Mouse (Mus musculus) brain, embryonic 18.5 days (tissue): Measurements from ENCODE around the gene Hexim1.

Experiments used
- DNase-seq: peaks from one replicate; pipeline ENCODE4 v3.0.0-alpha.2; 2012; ENCODE audit warnings: low read depth, low spot score

Hexim1 gene

DNA sequence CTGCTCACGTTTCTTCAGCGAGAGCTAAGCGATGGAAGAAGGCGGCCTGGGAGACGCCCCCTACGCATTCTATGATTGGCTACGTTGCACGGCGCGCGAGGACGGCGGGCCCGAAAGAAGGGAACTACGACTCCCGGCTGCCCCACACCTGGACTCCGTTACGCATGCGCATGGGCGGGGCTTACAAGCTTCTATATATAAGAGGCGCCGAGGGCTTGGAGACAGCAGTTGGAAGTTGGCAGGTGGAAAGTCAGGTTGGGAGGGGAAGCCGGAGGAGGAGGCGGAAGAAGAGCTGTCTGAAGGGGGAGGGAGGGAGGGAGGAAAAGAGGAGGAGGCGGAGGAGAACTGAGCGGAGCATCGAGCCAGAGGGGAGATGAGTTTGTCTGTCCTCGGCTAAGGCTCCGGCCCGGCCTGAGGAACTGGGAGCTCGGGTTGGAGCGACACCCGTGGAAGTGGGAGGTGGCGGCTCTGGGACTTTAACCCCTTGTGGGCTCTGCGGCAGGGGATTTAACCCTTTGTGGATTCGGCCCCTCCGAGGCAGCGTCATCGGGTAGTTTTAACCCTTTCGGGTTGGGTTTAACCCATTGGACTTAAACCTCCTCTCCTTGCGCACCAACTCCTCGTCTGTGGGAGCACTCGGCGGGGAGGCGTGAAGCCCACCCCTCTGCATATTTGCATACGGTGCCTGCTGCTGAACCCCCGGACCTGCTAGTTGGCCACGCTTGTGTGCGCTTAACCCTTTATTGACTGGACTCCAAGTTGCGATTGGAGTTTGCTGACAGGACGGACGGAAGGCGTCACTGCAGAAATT is at the start of gene Hexim1:
TSS of gene Hexim1 (plus strand) at position 224 of the 811 bp plus-strand sequence.
- peak; percentile 100 for DNase-seq

DNA sequence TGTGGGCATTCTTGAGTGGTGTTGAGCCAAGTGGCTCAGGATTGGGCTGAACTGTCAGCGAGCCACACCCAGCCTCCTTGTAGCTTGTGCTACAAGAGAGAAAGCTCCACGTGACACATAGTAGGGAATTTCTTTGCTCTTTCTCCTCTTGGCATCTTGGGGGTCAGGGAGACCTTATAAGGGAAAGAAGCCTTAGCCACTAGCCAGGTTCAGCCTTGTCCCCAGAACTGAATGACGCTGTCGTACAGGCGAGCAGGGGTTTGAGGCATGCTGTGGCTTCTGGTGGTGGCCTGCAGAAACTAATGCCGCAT is 49.0 kb upstream of the Hexim1 start:
- DNase-seq: no peak

DNA sequence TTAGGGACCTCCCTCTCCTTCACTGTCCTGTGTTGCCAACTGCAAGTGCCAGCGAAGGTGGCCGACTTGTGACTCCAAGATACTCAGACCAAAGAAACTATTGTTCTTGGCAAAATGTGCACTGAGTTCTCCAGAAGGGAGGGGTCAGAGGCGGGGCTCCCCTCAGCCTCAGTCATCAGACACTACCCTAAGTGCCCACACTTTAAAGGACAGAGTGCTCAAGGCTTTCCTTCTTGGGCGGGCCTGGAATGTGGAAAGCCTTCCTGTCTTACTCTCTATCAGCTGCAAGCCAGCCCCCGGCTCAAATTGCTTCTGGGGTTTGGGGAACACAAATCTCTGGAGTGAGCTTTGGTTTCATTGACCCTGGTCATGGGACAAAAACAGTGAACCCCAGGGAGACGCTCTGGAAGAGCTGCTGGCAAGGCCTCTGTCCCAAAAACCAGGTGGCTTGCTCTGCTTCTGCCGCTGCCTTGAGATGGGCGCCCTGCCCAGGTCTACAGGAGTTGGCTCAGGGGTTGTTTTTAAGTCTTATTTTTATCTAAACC is 48.5 kb upstream of the Hexim1 start:
- no peak for DNase-seq

DNA sequence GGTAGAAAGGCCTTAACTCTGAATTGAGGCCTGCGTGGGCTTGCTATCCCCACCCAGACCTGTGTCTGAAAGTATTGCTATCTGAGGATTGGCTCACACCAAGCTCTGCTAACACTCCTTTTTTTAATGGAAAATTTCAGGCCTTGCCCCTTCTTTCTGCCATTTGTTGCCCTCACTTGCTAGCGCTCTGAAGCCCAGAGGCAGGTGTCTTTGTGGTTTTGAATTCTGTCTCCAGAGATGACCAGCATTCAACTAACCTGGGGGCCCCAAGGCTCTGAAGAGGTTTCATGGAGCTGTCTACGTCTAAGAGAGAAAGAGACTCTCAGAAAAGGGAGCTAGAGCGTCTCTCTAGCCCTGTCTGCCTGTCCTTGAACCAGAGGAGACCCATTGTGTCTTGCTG is 47.8 kb upstream of the Hexim1 start:
- DNase-seq: no peak

DNA sequence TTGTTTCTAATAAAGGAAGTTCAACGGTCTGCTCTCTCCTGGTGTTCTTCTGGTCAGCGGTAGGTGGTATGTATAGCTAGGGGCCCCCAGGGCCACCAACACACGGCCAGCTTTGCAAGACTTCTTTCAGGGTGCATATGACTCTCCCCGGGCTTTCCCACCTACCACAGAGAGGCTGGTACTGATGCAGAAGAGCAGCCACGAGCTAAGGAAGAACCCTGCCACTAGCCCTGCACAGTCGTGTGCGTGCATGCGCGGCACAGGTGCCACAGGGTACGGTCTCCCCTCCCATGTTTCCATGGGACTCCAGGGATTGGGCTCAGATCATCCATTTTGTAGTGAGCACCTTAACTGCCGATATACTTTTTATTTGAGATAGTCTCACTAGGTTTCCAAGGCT is 47.1 kb upstream of the Hexim1 start:
- no peak for DNase-seq

DNA sequence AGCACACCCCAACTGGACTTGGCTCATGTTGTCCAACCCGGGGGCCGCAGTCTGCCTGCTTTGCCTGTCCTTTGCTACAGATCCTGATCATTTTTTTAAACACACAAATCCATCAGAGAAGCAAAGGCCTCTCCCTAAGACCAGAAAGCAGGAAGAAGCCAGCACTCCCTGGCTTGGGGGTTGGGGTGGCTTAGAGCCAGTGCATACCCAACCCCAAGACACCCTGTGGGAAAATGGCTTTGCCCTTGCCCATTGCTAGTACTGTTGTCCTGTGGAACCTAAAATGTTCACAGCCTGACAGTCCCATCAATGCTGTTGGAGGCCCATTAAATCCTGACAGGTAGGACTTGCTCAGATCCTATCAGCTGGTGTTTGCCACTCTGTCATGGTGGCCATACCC is 46.3 kb upstream of the Hexim1 start:
- no peak for DNase-seq

DNA sequence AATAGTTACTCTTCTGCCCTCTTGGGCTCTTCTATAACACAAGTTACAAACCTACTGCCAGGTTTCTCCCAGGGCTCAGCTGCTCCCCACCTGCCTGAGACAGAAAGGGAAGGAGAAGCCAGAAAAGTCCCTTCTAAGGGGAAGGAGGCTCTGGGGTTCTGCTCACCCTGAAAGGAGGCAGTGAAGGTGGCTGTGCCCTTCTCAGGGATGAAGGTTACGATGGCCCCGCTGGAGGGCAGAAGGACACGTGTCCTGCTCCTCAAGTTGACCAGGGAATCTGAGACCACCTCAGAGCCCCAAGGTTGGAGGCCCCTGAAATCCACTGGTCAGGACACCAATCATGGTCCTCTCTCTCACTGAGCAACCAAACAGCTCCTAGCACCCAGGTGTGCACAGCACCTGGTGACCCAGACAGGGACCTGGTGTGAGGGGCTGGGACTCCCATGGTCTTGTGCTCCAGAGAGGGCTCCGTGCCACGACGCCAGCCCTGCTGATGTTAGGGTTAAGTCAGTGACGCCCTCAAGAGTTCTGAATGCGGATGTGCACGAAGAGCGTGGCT is 45.6 kb upstream of the Hexim1 start:
- DNase-seq: no peak

DNA sequence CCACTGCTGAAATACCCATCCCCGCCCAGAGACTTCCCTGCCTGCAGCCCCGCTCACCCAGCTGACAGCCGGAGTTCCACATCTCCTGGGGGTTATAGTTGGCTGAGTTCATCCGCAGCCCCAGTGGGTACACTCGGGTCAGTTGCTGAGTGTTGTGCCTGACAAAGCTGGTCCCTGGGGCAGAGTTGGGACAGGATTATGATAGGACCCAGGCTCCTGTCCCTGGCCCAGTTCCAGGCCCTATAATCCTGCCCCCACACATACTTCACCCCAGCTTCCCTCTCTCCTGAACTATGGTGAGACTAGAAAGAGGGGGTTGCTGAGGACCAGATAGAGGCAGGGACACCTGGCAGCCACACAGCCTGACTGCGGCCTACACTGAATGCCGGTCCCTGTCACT is 42.4 kb upstream of the Hexim1 start:
- no peak for DNase-seq

DNA sequence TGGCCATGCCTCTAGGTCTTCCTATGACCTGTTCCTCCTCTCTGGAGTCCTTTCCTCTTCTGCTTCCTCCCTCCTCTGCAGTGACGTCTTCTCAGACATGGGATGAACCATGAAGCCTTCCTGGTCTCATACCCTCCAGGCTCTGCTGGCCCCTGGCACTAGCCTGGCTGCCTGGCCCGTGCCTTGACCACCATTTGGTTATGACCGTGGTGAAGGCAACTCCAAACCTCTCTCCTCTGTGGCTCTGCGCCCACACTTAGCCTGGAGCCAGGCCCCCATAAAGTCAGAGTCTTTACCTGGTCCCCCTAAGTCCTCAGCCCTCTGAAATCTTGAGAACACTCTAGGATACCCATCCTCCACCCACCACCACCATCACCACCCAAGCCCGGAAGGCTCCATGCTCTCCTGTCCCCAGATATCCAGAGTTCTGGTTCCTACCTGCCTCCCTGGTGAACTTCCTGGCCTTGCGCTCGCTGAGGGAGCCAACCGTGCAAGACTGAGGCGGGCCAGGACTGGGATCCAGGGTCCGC is 41.8 kb upstream of the Hexim1 start:
- no peak for DNase-seq

DNA sequence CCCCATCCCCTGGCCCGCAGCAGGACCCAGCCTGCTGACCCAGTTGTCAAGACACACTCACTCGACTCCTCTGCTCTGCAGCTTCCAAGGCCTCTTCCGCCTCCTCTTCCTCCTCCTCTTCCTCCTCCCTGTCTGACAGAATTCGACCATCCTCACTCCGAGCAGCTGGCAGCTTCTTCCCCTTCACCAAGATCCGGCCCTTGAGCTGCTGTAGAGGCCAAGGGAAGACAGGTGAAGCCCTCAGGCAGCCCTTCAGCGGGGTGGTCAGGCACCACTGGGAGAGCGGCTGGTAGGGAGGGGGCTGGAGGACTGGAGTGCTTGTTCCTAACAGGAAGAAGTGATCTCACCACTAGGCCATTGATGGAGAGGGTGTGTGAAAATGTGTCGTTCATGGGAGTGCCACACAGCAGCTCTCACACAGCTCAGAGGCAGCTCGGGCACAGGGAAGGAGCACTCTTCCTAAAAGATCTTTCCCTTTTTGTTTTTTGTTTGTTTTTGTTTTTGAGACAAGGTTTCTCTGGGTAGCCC is 41.2 kb upstream of the Hexim1 start:
- no peak for DNase-seq

DNA sequence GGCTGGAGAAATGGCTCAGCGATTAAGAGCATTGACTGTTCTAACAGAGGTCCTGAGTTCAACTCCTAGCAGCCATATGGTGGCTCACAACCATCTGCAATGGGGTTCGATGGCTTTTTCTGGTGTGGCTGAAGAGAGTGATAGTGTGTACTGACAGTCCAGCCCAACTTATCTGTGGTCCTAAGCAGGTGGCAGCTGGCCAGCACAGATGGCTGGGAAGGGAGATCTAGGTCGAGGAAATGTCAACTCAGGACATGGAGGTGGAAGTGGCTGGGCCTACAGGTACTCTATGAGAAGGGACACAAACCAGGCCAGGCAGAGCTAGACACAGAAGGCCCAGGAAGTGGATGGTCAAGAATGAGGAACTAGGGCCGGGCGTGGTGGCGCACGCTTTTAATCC is 40.0 kb upstream of the Hexim1 start:
- no peak for DNase-seq

DNA sequence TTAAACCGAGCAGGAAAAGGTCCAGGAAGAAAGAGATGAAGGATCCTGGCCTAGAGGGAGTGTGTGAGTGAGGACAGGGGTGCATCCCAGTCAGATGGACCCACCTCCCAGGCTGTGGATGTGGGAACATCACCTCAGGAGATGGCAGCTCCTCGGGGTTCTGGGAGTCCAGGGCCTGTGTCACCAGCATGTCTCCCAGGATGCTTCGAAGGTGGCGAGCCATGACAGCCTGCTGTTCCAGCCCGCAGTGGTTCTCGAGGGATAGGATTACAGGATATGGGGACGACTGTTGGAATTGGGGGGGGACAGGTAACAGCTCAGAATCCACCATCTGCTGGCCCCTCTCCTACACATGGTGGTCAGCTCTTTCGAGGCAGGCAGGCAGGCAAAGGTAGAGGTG is 39.5 kb upstream of the Hexim1 start:
- DNase-seq: no peak

DNA sequence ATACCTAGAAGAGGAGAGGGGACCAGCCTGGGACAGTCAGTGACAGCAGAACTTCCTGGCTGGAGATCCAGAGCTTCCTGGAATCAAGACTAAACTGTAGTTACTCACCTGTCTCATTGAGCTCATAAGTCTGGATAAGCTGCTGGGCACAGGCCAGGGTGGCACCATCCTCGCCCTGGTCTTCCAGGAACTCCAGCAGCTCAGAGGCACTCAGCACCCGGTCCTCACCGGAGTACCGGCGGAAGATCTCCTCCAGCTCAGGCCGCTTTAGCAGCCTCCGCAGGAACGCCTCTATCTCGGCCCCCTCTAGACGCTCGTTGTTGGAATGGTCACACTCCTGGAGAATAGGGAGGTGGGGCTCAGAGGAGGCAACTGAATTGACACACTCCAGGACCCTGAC is 37.9 kb upstream of the Hexim1 start:
- DNase-seq: no peak

DNA sequence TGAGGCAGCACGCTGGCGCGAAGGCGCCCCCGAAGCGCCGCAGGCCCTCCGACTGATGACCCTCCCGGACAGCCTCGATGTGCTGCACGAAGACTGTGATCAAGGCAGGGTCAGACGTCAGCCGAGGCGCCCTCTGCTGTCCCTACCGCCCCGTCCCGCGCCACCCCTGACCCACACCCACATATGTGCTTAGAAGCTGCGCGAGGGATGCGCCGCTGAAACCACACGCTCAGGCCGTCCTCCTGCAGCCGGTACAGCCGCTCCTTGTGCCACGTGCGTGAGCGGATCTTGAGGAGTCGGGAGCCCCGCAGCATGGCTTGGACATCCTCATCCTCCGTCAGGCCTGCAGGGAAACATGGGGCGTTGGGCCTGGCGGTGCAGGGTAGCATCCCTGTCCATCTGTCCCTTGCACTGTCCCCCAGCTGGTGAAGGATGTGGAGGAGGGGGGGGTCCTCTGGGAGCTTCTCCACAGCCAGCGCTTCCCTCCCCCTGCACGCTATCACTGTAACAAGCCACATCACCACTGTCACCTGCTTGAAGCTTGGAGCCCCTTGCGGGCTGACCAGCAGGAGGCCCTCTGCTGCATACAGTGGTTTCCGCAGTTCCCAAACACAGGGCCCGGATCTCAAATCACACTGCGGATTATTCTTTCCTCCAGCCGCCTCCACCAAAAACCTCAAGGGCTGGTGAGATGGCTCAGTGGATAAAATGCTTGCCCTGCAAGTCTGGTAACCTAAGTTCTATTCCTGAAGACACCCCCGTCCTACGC is 35.5 kb upstream of the Hexim1 start:
- DNase-seq: no peak

DNA sequence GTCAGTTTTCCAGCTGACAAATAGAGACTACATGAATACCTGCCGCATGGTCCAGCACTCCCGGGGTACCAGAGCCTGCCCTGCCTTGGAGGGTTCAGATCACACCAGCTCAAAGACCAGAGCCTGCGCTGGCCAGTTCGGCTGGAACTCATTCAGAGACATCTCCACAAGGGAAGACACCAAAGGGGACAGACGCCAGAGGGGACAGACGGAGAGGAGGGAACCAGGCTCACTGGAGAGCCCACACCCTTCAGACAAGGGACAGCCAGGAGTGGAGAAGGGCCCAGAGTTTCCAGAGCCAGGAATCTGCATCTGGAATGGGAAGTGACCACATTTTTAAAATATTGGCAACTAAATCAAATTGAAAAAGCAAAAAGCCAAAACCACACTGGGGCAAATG is 34.4 kb upstream of the Hexim1 start:
- DNase-seq: no peak

DNA sequence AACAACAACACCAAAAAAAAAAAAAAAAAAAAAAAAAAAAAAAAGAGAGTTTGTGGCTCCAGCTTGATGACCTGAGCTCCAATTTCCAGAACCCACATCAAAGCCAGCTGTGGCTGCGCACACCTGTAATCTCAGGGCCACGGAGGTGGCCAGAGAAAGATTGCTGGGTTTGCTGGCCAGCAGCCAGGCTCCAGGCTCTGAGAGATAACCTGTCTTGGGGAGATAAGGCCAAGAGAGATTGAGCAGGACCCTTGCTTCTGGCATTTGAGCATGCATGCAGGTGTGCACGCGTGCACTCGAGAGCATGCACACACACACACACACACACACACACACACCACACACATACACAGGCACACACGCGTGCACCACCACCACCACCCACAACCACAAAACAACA is 22.7 kb upstream of the Hexim1 start:
- no peak for DNase-seq

DNA sequence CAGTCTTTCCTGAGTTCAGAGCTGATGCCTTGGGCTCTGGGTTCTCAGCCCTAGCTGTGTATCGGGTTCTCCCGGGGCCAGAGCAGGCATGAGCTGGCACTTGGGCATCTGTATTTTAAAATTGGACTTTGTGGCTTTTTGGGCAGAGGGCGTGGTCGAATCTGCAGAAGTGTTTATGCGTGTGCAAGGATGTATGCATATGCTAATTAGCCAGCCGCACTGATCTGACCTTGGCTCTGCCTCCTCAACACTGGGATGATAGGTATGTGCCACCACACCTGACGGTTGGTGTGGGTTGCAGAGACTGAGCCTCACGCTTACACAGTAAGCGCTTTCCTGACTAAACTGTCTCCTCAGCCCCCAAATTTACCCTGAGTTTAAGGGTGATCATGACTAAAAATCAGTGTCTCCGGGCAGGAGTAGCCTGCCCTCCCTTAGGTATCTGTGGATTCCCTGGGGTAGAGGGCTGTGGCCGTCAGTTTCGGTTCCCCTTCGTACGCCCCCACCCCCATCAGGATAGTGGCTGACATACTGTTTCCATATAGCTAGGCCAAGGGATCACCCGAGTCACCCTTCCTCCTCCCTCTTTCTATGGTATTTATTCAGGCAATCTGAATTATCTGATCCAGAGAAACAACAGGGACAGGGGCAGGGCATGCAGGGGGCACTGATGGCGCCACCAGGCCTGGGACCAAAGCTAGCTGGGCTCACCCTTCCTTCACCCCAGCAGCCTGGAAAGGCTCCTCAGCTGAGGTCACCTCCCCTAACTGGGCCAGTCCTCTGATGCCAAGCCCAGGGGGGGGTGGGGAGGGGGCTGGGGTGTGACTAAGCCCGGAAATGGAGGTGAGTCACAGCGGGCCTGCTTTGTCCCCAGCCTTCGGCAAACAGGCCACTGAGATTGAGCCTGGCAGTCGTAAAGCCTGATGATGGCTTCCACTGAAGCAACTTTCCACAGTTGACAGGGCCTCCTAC is 21.9 kb upstream of the Hexim1 start:
- no peak for DNase-seq

DNA sequence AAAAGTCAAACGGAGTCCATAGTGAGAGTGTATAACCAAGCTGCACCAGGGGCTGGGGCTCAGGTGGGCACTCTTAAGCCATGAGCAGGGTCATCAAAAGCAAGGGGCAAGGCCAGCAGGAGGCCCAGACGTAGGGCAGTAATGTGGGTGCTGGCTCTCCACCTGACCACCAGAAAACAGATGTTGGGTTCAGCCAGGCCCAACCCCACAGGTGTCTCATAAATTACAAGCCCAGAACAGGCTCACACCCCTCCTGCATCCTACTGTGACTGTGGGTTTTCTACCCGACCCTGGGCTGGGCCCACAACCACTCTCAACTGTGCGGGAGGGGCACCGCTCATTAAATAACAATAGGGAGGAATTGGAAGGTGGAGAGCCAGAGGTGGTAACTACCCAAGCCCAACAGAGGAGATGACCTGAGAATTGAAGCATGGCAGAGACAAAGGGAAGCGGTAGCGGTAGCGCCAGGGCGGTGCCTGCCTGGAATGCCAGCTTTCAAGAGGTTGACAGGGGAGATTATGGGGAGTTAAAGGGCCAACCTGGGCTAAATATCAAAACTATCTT is 20.8 kb upstream of the Hexim1 start:
- DNase-seq: no peak

DNA sequence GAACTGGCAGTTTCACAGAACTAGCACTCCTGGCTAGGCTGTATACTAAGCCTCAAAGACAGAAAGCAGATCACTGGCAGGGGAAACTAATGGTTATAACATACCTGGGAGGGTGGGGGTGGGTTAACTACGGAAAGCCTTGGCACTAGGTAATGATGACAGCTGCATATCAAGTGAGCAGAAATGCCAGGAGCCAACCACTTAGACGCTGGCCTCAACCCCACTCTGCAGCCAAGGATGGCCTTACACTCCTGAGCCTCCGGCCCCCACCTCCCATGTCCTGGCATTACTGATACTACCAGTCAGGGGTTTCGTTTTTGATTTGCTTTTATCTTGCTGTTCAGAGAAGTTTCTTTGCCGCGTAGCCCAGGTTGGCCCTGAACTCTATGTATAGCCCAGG is 20.2 kb upstream of the Hexim1 start:
- DNase-seq: no peak

DNA sequence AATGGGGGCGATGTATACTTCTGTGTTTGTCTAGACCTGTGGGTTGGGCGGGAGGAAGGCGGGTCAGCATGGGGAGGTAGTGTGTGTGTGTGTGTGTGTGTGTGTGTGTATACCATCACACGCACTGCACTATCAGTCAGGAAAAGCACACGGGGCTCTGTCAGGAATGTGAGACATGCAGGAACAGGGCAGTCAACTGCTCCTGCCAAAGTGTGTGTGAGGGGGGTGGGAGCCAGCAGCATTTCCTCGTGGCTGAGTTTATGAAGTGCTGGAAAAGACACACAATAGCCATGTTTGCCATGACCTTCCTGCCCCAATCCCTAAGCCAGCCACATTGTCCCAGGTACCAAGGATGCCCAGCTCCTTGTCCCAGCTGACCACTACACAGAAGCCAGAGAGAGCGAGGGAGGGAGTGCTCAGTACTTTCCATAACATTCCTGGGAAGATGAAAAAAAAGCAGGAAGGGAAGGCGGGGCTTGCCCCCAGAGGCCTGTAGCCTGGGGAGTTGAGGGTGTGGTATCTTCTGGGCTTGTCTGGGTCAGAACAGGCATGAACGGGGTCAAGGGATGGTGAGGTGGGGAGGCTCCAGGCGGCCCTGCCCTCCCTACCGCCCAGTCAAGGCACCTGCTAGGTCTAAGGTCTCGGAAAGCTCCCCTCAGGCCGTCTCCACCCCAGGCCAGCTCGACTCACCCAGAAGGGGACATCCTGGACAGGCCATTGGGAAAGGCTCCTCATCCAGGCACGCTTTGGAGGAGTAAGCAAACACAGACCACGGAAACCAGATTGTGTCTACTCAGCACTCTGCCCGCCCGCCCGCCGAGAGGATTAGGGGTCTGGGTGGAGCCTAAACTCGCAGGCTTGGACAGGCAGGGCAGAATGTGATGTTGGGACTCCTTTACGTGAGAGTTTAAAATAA is 18.8 kb upstream of the Hexim1 start:
- DNase-seq: no peak
